Mouse (Mus musculus): ENCODE measurements around the gene Hsh2d. TPM values are rescaled to one million over a fixed set of nuclear protein-coding genes. Genes with fewer than 3 reads are reported as not detected.

Hsh2d gene
- polyA plus RNA-seq, 1 experiment from 2014 or later: 0.13 TPM

DNA sequence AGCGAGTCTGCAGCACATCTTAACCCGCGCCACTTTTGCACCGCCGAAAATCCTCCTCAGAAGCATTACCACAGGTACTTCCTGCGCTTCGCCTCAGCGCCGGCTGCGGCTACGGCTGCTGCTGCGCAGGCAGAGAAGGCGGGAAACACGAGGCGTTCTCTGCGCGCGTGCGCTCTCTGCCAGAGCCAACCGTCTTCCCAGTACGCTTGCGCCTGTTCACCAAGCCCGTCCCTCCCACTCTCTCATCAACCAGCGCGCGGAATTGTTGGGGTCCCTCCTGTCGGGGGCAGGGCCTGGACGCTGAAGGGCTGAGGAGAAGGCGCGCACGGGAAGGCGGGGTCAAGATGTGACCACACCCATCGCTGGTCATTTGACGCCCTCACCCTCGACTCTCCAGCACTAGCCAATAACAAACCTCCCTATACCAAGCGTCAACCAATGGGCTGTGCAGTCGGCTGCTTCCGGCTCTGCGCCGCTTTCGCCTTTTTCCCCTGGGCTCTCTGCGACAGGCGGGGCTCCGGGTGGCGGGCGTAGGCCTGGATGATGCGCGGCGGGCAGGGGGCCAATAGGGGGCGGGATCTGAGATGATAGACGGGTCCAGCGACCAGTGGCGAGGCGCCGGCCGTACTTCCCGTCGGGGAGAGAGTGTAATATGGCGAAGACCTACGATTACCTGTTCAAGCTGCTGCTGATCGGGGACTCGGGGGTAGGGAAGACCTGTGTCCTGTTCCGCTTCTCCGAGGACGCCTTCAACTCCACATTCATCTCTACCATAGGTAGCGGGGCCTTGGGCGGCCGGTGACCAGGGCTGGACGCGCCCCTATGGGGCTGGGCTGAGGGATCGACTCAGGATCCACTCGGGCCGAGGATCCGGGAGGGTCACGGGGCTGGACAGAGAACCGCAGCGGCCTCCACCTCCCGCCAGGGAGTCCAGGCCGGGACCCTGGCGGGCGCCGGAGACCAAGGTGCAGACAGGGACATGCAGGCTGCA, 28.4 kb upstream of the Hsh2d start, which contains the start of gene Rab8a:
Gene Rab8a, plus strand, starts transcription at position 494 of the 991 bp plus-strand sequence.
- H3K27me3 ChIP-seq (ENCODE audit: insufficient read depth, poor library complexity, severe bottlenecking): no peaks in the 10 kb centered on the region
- under 1% methylated on average over 82 of the region's 82 CpGs for WGBS

DNA sequence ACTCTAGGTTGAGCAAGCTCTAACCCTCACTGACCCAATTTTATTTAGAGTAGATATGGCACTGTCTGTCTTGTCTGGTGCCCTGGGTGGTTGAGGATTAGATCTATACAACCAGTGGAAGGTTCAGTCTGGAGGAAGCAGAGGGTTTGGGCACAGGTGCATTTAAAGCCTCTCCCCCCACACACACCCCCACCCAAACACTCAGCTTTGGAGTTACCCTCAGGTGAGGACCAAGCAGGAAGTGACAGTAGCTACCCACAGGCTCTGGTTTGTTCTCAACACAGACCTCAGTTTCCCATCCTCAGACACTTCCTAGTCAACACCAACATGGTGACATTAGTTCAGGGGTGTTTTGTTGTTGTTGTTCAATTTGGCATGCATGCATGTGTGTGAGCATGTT, 26.6 kb upstream of the Hsh2d start:
- Histone ChIP-seq H3K9me3 (no peaks in the 10 kb centered on the region), H3K27ac (no peak overlapping the region), H3K4me1 (peaks cover 19% of the 10 kb centered on the region), H3K4me3 (no peak overlapping the region), H3K36me3 (peaks cover 34% of the 10 kb centered on the region), H3K27me3 (ENCODE audit: insufficient read depth, poor library complexity, severe bottlenecking) (no peaks in the 10 kb centered on the region)
- no peak for DNase-seq (ENCODE audit: low spot score)

More for the DNA sequence above, 28.4 kb upstream of the Hsh2d start, which contains the start of gene Rab8a:
- peaks cover 19% of the 10 kb centered on the region for H3K4me1 ChIP-seq
- H3K4me3 ChIP-seq: peak within 1 kb of the TSS; percentile 94
- H3K36me3 ChIP-seq: peaks cover 28% of the 10 kb centered on the region
- DNase-seq (ENCODE audit: low spot score): peak; percentile 100
- H3K9me3 ChIP-seq: no peaks in the 10 kb centered on the region
- H3K27ac ChIP-seq: peak within 1 kb of the TSS; percentile 91

DNA sequence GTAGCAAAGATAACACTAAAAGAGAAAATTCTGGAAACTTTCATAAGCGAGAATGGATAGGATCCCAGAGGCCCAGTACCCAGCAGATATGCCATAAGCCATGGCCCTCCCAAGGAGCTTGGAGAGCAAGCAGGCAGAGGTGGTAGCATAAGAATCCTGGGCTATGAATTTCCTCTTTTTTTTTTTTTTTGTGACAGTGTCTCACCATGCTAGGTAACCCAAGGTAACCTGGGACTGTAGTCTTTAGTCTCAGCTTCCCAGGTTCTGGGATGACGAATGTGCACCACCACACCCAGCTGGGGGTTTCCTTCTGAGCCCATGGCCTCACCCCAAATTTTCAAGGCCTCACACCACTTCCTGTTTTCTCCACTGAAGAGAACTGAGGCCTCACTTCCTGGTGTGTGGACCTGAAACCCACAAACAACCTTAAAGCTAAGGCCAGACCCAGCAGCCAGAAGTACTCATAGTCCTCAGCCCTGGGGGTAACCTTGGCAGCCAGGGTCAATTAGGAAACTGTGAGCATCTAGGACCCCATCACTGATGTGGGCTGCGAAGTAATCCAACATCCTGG, 20.3 kb upstream of the Hsh2d start:
- no peaks in the 10 kb centered on the region for H3K27me3 ChIP-seq (ENCODE audit: insufficient read depth, poor library complexity, severe bottlenecking)
- no peak overlapping the region for H3K4me3 ChIP-seq
- peaks cover 87% of the 10 kb centered on the region for H3K36me3 ChIP-seq
- whole genome bisulfite sequencing: 87% methylated on average over 3 of the region's 3 CpGs
- no peak for DNase-seq (ENCODE audit: low spot score)
- no peak overlapping the region for H3K27ac ChIP-seq
- no peaks in the 10 kb centered on the region for H3K9me3 ChIP-seq
- H3K4me1 ChIP-seq: no peaks in the 10 kb centered on the region

DNA sequence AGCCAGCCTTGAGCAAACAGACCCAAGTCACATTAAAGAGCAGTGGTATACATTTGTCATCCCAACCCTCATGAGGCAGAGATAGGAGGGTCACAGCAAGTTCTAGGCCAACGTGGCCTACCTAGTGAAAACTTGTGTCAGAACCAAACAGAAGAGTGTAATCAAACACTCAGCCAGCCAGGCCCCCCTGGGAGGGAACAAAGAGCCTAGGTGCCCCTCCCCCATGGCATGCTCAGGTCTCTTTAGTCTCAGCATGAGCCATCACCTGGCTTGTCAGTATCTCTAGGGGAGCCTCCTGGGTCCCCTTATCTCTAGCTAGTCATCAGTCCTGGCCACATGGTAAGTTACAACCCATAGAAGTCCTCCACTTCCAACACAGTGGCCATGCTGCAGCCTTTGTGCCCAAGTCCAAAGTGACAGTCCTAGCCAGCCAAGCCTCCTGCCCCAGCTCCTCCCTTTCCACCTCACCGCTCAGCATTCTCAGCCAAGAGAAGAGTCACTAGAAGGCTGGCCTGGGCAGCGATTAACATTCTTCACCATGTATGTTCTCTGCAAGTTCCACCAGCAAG, 19.7 kb upstream of the Hsh2d start:
- no peaks in the 10 kb centered on the region for H3K4me1 ChIP-seq
- no peak overlapping the region for H3K27ac ChIP-seq
- no peak overlapping the region for H3K4me3 ChIP-seq
- 65% methylated on average over 3 of the region's 3 CpGs for WGBS
- H3K36me3 ChIP-seq: peaks cover 87% of the 10 kb centered on the region
- H3K9me3 ChIP-seq: no peaks in the 10 kb centered on the region
- DNase-seq (ENCODE audit: low spot score): no peak
- H3K27me3 ChIP-seq (ENCODE audit: insufficient read depth, poor library complexity, severe bottlenecking): no peaks in the 10 kb centered on the region

DNA sequence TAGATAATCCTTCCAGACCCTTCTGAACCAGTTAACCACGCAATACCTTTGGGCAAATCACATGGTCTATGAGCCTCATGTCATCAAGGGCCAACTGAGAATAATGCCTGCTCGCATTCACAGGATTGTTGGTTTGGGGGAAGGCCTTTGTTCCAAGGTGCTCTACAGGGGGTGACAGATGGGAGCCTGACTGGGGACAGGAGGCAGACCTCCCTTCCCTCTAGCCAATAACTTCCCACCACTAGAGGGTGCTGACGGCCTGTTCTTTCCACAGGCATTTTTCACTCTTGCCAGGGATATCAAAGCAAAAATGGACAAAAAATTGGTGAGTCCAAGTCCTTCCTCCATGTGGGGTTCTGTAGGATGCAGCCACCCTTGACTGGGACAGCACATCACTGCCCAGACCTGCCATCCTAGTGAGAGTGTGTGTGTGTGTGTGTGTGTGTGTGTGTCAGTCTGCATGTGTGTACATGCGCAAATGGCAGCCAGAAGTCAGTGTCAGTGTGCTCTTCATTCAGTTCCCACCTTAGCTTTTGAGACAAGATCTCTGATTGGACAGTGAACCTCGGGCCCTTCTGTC, 12.0 kb upstream of the Hsh2d start:
- peaks cover 92% of the 10 kb centered on the region for H3K36me3 ChIP-seq
- WGBS: 64% methylated on average over 5 of the region's 5 CpGs

DNA sequence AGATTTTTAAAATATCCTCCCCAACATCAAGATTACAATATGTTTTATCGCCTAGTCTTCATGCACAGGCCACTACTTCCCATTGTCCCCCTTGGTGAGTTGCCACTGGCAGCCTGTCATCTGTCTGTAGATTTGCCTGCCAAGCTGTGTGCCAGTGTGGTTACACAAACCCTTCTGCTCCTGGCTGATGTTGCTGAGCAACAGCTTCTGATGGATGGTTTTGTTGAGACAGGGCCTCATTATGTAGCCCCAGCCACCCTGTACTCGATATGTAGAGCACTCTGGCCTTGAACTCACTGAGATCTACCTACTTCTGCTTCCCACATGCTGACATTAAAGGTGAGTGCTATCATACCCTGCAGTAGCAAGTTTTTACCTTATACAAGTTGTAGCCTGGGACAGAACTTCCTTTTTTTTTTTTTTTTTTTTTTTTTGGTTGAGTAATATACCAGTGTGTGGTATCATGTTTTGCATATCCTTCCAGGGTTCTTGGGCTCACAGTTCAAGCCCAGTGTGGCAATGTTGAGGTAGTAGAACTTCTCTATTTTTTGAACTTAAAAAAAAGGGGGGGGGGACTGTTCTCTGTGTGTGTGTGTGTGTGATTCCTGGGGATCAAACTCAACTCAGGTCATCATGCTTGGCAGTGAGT, 5.8 kb upstream of the Hsh2d start:
- DNase-seq (ENCODE audit: low spot score): no peak
- WGBS: 81% methylated on average over 2 of the region's 2 CpGs
- Histone ChIP-seq H3K36me3 (peaks cover 30% of the 10 kb centered on the region), H3K4me3 (no peak overlapping the region), H3K27ac (no peak overlapping the region), H3K4me1 (no peaks in the 10 kb centered on the region), H3K9me3 (no peaks in the 10 kb centered on the region), H3K27me3 (ENCODE audit: insufficient read depth, poor library complexity, severe bottlenecking) (no peaks in the 10 kb centered on the region)

More for the DNA sequence above, 12.0 kb upstream of the Hsh2d start:
- no peaks in the 10 kb centered on the region for H3K27me3 ChIP-seq (ENCODE audit: insufficient read depth, poor library complexity, severe bottlenecking)
- DNase-seq (ENCODE audit: low spot score): no peak
- H3K4me1 ChIP-seq: no peaks in the 10 kb centered on the region
- no peak overlapping the region for H3K4me3 ChIP-seq
- H3K9me3 ChIP-seq: no peaks in the 10 kb centered on the region
- no peak overlapping the region for H3K27ac ChIP-seq

DNA sequence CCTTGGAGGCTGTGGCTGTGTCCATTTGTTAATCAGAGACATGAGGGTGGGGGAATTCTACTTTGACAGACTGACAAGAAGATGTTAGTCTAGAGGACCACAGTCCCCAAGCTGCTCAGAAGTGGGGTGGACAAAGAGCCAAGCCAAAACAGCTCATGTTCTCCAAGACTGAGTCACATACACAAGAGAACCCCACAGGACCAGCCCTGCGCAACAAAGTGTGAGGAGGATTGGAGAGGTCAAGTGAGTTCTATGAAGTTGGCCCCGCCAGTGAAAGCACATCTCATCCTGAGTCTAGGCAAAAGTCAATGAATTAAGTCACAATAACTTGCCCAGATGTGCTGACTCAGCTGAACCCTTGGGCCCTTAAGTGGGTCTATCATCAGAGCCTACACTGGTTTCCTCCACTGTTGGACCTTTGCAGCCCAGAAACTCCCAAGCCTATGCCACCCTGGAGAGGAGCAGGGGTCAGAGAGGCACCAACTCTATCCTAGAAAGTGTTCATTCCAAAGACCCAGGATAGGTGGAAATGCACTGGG, 1.6 kb upstream of the Hsh2d start:
- Histone ChIP-seq H3K27me3 (ENCODE audit: insufficient read depth, poor library complexity, severe bottlenecking) (no peaks in the 10 kb centered on the region), H3K27ac (no peak overlapping the region), H3K4me3 (no peak overlapping the region), H3K36me3 (no peaks in the 10 kb centered on the region), H3K9me3 (no peaks in the 10 kb centered on the region), H3K4me1 (no peaks in the 10 kb centered on the region)
- no peak for DNase-seq (ENCODE audit: low spot score)
- WGBS: 84% methylated on average over 2 of the region's 2 CpGs

DNA sequence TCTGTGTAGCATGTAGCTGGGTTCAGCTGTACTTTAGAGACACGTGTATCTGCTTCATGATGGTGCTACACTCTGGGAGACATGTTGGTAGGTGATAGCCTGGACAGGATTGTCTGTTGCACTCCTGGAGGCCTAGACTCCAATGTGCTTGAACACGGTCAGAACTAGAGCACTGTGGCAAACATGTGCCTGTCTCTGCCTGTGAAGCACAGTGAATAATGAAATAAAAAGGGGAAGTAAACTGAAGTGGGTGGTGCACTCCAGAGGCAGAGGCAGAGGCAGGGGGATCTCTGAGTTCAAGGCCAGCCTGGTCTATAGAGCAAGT, 739 bp downstream of the Hsh2d start:
- no peak for DNase-seq (ENCODE audit: low spot score)
- Histone ChIP-seq H3K36me3 (no peaks in the 10 kb centered on the region), H3K27me3 (ENCODE audit: insufficient read depth, poor library complexity, severe bottlenecking) (no peaks in the 10 kb centered on the region), H3K27ac (no peak overlapping the region), H3K9me3 (no peaks in the 10 kb centered on the region), H3K4me1 (no peaks in the 10 kb centered on the region), H3K4me3 (no peak overlapping the region)
- 81% methylated on average over 2 of the region's 2 CpGs for WGBS

DNA sequence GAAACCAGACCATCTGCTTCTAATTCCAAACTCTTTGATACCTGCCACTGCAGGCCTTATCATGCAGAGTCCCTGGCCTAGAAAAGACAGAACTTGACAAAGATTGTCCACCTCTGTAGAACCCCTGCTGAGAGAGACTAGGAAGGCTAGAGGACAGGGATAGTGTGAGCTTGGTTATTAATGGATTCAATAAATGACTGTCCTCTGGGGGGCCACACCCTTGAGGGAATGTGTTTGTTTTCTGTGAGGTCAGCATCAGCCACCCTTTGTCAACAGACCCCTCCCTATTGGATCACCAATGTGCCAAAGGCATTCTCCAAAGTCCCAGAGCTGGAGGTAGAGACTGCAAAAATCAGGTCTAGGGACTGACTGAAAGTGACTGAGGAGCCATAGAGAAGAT, 2.6 kb downstream of the Hsh2d start:
- no peaks in the 10 kb centered on the region for H3K27me3 ChIP-seq (ENCODE audit: insufficient read depth, poor library complexity, severe bottlenecking)
- H3K27ac ChIP-seq: no peak overlapping the region
- no peaks in the 10 kb centered on the region for H3K36me3 ChIP-seq
- H3K4me3 ChIP-seq: no peak overlapping the region
- no peaks in the 10 kb centered on the region for H3K4me1 ChIP-seq
- DNase-seq (ENCODE audit: low spot score): no peak
- no peaks in the 10 kb centered on the region for H3K9me3 ChIP-seq

DNA sequence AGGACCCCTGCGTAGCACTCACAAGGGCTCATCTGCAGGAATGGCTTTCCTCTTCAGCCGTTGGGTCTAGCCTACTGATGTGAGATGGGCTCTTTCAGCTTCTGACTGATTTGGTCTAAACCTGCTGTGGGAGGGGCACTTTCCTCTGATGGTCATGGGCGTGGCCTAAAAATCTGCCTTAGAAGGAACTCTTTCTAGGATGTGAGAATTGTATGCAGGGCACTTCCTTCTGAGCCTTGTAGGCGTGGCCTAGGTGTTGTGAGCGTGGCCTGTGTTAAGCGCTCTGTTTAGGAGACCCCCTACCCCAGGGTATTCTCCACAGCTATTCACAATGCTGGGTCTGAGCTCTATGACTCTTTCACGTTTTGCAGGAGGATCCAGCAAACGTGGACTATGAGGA, 8.6 kb downstream of the Hsh2d start:
- no peak for DNase-seq (ENCODE audit: low spot score)
- WGBS: 49% methylated on average over 8 of the region's 8 CpGs
- Histone ChIP-seq H3K4me1 (no peaks in the 10 kb centered on the region), H3K4me3 (no peak overlapping the region), H3K27ac (no peak overlapping the region), H3K27me3 (ENCODE audit: insufficient read depth, poor library complexity, severe bottlenecking) (no peaks in the 10 kb centered on the region), H3K9me3 (peaks cover 11% of the 10 kb centered on the region), H3K36me3 (no peaks in the 10 kb centered on the region)

DNA sequence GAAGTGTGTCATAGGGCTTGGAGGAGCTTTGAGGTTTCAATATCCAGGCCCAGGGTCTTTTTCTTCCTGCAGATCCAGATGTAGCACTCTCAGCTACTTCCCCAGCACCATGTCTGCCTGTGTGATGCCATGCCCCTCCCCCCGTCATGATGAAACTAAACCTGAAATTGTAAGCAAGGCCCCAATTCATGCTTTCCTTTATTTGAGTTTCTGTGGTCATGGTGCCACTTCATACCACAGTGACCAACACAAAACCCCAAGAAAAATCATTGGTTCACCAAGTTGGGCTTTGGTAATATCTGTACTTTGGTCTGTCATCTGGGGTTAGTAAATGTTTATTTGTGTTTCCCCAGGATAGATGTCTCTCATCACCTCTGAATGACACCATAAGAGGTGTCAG, 19.1 kb downstream of the Hsh2d start:
- no peaks in the 10 kb centered on the region for H3K36me3 ChIP-seq
- no peak overlapping the region for H3K4me3 ChIP-seq
- H3K27ac ChIP-seq: no peak overlapping the region
- no peaks in the 10 kb centered on the region for H3K27me3 ChIP-seq (ENCODE audit: insufficient read depth, poor library complexity, severe bottlenecking)
- WGBS: 59% methylated on average over 1 of the region's 1 CpGs
- H3K9me3 ChIP-seq: peaks cover 7% of the 10 kb centered on the region; the same call in 1 of the 2 replicates
- no peak for DNase-seq (ENCODE audit: low spot score)
- no peaks in the 10 kb centered on the region for H3K4me1 ChIP-seq

DNA sequence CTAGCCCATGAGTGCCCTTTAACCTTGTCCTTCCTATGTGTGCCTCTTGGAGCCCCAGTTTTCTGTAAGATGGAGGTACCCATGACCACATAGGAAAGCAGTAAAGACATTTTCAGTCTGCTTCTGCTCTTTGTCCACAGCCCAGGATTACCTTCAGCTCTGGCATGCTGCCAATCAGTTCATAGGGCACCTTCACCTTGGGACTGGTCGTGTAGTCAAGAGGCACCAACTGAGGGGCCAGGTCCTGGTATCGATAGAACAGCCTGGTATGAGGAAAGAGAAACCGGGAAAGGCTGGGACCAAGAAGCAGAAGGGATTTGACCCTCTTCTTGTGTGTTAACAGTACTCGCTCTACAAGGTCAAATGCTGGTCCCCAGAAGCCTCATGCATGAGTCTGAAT, 20.8 kb downstream of the Hsh2d start:
- H3K4me3 ChIP-seq: no peak overlapping the region
- H3K9me3 ChIP-seq: no peaks in the 10 kb centered on the region
- 72% methylated on average over 4 of the region's 4 CpGs for WGBS
- DNase-seq (ENCODE audit: low spot score): no peak
- H3K27me3 ChIP-seq (ENCODE audit: insufficient read depth, poor library complexity, severe bottlenecking): no peaks in the 10 kb centered on the region
- H3K4me1 ChIP-seq: no peaks in the 10 kb centered on the region
- H3K36me3 ChIP-seq: no peaks in the 10 kb centered on the region
- H3K27ac ChIP-seq: no peak overlapping the region

Data from heart, embryonic 10.5 days (tissue).